Mouse (Mus musculus) mature B cell (primary cell): ENCODE measurements around the gene Itga3.

Source experiments
- in situ Hi-C: fragments of 300-500 bp; cut with MboI; formaldehyde crosslinking; loops from 2 replicates; pipeline ENCODE4 v1.14.3; 2019

The Itga3 gene

DNA sequence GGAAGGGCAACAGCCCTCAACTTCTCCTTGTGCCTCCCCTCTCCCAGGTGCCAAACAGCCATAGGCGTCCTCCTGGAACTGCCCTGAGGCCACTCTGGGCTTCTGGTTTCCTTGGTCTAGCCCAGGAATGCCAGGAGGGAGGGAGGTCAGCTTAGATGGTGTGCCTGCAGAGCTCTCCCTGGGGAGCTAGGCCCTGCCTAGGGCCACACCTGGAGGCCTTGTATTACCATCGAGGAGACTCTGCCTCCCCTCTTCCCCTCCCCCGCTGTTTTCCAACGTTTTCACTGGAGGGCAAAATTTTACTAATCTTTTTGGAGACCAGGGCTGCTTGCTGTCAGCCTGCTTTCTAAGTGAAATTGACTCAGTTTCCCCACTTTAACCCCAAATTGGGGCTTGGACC lies 70.6 kb downstream of the Itga3 start:
- in situ Hi-C loops = no loop called here

DNA sequence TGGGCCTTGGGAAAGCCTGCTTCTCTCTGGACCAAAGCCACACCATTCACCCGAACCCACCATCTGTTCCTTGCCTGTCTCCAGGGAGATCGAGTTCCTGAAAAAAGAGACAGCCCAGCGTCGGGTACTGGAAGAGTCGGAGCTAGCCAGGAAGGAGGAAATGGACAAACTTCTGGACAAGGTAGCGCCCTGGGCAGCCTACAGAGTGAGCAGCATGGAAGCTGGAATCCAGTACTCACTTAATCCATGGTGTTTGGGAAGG lies 71.7 kb downstream of the Itga3 start:
- in situ Hi-C loops = no loop called here

DNA sequence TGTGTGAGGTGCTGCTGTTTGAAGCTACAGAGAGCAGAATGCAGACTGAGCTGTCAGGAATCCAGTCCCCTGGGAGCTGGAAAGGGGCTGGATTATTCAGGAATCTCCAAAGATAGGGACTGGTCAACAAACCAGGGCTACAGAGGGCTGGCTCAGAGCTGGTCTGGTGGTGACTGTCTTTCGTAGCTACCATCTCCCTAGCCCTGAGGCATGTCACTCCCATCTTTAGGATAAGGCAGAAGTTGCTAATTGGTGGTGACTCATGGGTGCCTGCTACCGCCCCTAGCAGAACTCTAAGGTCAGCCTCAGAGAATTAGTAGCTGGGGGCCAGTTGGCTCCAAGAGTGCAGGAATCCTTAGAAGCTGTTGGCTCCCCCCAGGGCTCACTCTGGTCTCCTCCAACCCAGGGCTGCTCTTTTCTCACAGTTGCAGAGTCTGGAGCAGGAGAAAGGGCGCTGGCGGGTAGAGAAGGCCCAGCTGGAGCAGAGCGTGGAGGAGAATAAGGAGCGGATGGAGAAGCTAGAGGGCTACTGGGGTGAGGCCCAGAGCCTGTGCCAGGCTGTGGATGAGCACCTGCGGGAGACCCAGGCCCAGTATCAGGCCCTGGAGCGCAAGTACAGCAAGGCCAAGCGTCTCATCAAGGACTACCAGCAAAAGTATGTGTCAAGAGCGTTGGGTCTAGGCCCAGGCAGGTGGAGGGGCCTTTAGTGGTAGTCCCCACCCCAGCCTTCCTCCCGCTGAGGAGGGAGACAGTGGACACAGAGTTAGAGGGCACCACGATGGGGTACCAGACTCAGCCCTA lies 72.3 kb downstream of the Itga3 start:
- in situ Hi-C loops = no loop called here

DNA sequence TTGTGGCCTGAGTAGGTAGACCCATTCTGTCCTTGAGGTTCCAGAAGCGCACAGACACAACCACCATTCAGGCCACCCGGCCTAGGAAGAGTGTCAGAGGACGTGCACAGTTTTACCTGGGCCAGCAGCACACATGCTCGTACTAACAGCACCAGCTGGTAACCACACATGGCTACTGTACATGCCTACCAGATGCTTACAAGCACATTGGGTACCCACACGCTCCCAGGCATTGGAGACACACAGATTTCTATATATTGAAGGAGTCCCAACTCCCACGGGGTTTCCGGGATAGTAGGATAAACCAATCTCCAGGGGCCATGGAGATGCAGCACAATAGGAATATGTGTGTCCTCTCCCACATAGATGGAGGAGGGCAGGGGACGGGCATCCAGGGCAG lies 73.9 kb downstream of the Itga3 start:
- in situ Hi-C loops = no loop called here

DNA sequence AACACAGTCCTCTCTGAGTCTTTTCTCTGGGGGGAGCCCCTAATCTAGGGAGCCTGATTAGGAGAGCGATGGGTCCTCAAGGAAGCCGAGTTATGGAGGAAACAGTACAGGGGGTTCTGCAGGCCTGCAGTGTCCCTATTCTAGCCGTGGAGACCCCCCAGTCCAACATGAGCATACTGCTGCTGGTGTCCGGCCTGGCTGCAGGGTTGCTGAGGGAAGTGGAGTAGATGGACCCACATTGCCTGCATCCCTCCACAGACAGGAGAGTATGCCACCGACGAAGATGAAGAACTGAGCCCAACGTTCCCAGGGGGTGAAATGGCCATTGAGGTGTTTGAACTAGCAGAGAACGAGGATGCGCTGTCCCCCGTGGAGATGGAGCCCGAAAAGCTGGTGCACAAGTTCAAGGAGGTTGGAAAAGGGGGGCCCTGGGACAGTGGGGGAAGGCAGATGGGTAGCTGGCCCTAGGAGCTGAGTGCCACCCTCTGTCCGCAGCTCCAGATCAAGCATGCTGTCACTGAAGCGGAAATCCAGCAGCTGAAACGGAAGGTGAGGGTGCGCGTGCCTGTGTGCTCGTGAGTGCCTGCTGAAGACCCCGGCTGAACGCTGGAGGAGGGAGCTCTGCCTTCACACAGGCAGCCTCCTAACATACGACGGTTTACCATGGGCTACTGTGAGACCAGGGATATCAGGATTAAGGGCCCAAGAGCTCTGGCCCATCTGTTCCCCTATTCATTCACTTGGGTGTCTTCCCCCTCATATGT lies 74.8 kb downstream of the Itga3 start:
- in situ Hi-C loops = no loop called here

DNA sequence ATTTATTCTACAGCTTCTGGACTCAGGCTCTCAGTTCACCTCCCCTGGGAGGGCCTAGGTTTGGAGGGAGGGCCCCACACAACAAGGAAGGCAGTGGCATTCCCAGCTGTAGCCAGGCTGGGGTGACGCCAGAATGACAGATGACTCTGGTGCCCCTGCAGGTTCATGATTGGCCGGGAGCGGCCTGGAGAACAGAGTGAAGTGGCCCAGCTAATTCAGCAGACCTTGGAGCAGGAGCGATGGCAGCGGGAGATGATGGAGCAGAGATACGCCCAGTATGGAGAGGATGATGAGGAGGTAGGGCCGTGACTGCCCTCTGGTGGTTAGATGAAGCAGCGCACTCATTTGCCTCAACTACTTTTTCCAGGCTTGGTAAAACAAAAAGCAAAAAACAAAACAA lies 75.5 kb downstream of the Itga3 start:
- in situ Hi-C loops = no loop called here

DNA sequence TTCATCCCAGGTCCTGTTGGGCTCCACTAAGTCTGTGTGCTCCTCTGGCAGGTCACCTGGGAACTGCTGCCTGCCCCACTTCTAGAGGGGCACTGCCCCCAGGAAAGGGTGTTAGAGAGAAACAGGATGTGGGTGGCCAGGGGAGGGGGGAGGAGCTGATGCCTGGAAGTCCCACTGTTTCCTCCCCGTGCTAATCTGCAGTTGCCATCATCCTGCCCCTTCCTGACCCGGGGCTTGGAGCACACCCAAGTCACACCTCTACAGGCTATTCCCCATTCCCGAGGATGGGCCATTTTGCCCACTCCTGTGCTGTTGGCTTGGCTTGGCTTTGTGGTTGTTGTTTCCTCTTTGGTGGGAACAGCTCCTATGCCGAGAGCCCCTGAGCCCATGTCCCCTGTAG lies 76.1 kb downstream of the Itga3 start:
- in situ Hi-C loops = no loop called here

DNA sequence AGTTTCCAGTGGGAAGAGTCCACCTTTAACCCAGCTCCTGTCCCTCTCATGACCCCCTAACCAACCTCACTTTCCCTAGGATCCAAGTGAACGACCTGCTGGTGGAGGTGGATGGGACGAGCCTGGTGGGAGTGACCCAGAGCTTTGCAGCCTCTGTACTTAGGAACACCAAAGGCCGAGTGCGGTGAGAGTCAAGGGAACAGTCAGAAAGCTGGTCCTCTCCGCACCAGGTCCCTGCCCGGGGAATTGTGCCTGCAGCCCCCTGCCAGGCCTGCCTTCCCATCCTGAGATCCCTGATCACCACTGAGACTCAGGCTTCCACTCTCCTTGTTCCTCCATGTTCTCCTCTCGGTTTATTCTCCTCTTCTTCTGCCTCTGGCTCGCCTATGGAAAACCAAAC lies 76.5 kb downstream of the Itga3 start:
- in situ Hi-C loops = no loop called here

DNA sequence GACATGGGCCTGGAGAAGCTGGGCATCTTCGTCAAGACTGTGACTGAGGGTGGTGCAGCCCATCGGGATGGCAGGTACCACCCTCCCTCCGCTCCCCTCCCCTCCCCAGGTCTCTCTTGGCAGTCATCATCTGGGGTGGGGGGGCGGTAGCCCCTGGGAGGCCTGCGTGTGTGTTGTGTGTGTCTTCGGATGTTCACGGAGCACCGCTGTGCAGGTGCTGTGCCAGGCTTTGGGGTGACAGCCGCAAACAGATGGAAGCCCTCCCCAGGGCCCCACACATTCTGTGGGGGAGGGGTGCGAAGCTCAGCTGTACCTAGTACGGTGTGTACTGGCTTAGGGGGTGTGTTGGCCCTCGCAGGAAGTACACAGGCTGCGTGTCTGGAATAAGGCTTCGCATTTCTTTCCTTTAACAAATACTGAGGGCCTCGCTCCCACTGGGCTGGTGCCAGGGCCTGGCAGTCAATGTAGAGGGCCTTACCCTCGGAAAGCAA lies 78.5 kb downstream of the Itga3 start:
- in situ Hi-C loops = no loop called here

DNA sequence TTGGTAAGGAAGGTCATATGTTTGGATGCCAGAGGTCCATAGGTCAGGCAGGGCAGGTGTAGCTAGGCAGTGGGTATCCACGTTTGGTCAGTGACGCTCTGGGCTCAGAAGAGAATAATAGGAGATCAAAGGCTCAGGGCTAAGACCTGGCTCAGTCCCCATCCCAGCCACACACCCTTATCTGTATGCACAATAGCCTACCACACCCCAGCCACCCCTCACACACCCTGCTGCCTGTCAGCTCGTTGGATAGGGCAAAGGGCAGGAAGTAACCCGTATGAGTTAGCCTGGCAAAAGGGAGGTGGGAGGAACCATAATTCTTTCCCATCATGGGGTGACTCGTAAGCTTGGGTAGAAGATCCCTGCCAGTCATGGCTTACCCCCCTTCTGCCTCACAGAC lies 79.0 kb downstream of the Itga3 start:
- in situ Hi-C loops = no loop called here

DNA sequence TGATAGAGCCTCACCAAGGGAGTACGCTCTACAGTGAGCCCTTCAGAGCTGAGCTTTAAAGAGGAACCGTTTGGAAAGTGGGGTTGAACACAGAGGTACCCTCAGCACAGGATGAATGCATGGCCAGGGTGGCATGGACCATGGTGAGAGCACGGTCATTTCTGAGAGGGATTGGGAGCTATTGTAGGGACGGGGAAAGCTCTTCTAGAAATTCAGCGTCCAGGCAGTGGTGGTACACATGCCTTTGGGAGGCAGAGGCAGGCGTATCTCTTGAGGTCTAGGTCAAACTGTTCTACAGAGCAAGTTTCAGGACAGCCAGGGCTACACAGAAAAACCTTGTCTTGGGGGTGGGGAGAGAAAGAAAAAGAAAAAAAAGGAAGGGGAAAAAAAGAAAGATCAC lies 79.6 kb downstream of the Itga3 start:
- in situ Hi-C loops = no loop called here

DNA sequence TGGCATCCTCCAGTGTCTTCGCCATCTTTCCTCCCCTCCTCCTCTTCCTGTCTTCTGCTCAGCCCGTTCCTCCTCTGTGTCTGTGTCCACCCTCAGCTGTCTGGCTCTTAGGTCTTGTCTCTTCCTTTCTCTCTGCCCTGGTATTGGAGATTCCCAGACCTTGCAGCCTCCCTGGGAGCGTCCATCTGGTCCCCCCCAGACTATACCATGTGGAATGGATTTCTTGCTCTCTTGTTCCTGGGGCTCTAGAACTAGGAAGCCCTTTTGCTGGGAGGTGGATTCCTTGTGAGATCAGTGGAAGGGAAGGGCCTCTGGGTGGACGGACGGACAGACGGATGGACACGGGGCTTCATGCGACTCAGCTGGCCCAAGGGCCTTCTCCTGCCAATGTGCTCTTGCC lies 80.5 kb downstream of the Itga3 start:
- in situ Hi-C loops = no loop called here

DNA sequence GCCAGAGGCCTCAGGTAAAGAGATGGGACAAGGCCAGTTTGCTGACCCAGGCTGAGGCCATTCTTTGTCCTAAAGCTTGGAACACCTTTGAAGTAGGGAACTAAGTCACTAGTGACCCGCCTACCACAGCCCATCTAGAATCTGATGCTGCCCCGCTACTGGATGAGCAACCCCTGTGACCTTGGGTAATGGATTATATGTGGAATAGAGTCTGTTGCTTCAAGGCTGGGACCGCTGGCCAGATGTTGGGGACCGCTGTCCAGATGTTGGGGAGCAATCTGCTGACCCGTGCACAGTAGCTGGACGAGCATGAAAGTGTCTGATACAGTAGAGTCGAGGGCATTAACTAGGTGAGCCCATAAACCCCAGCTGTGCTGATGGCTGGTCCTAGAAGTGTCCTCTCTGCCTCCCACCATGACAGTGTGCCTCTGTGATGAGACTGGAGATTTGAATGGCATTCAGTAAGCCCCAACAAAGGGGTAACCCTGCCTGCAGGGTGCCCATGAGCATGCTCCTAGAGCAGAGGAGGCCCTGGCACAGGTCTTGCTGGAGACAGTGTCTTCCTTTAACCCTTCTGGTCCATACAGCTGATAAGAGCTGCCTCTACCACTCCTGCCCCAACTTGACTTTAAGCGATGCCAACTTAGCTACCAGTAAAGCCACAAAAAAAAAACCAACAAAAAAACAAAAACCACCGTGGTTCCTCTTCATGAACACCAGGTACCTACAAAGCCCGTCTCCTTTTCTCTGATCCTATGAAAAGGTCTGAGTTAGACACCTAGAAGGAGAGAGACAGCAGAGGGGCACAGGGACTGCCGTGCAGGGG lies 81.4 kb downstream of the Itga3 start:
- in situ Hi-C loops = no loop called here
